Mouse (Mus musculus) neural tube, embryonic 11.5 days (tissue): Measurements from ENCODE around the gene Pigo. TPM values are rescaled to one million over a fixed set of nuclear protein-coding genes. Genes with fewer than 3 reads are reported as not detected.

Experiments
- ATAC-seq: fragments of 200-750 bp; cut with Nextera tagmentation; 2 replicates; pipeline ENCODE4 v1.8.0; 2017; ENCODE audit warnings: moderate number of reproducible peaks, mild to moderate bottlenecking, moderate TSS enrichment, moderate library complexity; ENCODE audit not compliant: insufficient read depth, low FRiP score, low TSS enrichment
- DNase-seq: peaks from one replicate; pipeline ENCODE4 v3.0.0-alpha.2; 2015; ENCODE audit warnings: low spot score
- H3K27ac ChIP-seq: fragments of 300-500 bp; sonication (generic); 2 replicates; pipeline ENCODE4 v1.5.1; 2014; ENCODE audit warnings: low read depth, mild to moderate bottlenecking, low read length
- H3K27me3 ChIP-seq: fragments of 300-500 bp; sonication (generic); 2 replicates; pipeline ENCODE4 v1.6.1; 2014; ENCODE audit warnings: mild to moderate bottlenecking, low read length, mixed read lengths; ENCODE audit not compliant: control insufficient read depth, insufficient read depth
- H3K36me3 ChIP-seq: fragments of 300-500 bp; sonication (generic); 2 replicates; pipeline ENCODE4 v1.6.1; 2014; ENCODE audit warnings: mild to moderate bottlenecking, low read length, moderate library complexity, mixed read lengths; ENCODE audit not compliant: control insufficient read depth, insufficient read depth
- H3K4me1 ChIP-seq: fragments of 300-500 bp; sonication (generic); 2 replicates; pipeline ENCODE4 v1.6.1; 2014; ENCODE audit warnings: low read length, mixed read lengths; ENCODE audit not compliant: control insufficient read depth, insufficient read depth
- H3K4me2 ChIP-seq: fragments of 300-500 bp; sonication (generic); 2 replicates; pipeline ENCODE4 v1.6.1; 2014; ENCODE audit warnings: low read depth, mild to moderate bottlenecking, moderate library complexity
- H3K4me3 ChIP-seq: fragments of 300-500 bp; sonication (generic); 2 replicates; pipeline ENCODE4 v1.5.1; 2014; ENCODE audit warnings: low read depth, low read length
- H3K9ac ChIP-seq: fragments of 300-500 bp; sonication (generic); 2 replicates; pipeline ENCODE4 v1.6.1; 2014; ENCODE audit warnings: mild to moderate bottlenecking, low read length
- H3K9me3 ChIP-seq: fragments of 300-500 bp; sonication (generic); 2 replicates; pipeline ENCODE4 v1.6.1; 2016; ENCODE audit warnings: low read length; ENCODE audit not compliant: control insufficient read depth
- WGBS: fragments of 180-500 bp; shearing (Covaris S2); extraction: QIAGEN DNeasy Blood & Tissue Kit; methylation state at CpG from one replicate; pipeline ENCODE4 v1.1.7; 2014; 5-methylcytosine and 5-hydroxymethylcytosine counted together
- polyA plus RNA-seq: library from polyadenylated mRNA; unstranded; fragments of >200 nt; fragmentation: Nextera tagmentation; extraction: Ambion mirVana; gene quantifications from 2 replicates; pipeline ENCODE4 v1.2.1, GENCODE M21; 2014

Pigo gene
- polyA plus RNA-seq, 1 experiment from 2014 or later, result 23.1 TPM

DNA sequence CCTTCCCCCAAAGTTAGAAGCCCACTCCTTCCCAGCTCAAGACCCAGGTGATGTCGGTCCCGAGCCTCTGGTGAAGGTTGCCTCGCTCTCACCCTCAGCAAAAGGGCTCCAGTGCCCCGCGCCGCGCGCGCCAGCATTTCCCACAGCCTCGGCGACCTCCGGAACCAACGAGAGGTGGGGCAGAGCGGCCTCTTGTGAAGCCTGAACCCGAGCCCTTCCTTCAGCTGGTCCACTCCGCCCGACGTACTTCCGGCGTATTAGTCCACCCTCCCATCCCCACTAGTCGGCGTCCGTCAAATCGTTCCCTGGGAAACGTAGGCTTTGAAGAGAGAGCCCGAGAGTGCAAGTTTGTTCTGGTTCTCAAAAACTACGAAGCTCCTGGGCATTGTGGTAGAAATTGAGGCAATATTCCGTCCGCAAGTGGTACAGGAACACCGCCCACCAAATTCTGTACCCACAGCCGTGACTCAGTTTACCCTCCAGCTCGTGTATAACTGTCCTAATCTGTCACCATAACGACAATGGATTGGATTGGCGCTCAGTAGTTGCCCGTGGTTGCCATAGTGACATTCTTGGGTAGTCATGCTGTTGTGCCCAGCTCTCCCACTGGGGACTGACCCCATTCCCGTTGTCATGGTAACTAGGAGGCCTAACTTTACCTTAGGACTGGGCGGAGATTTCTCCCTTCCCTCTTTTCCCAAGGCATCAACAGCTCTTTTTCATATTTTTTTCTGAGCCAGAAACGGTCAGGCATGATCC is 5.8 kb upstream of the Pigo start, which contains the start of gene Stoml2:
Gene Stoml2, minus strand, starts transcription at position 474 of the 759 bp plus-strand sequence.
- peak; percentile 94 for ATAC-seq
- Histone ChIP-seq H3K9me3 (no peaks in the 10 kb centered on the region), H3K36me3 (peaks cover 22% of the 10 kb centered on the region), H3K9ac (peak within 1 kb of the TSS; percentile 90), H3K4me1 (peaks cover 10% of the 10 kb centered on the region), H3K27me3 (no peaks in the 10 kb centered on the region), H3K4me3 (peak within 1 kb of the TSS; percentile 77), H3K27ac (peak within 1 kb of the TSS; percentile 82), H3K4me2 (peak within 1 kb of the TSS; percentile 81)
- DNase-seq, result peak; percentile 92
- under 1% methylated on average over 38 of the region's 38 CpGs for WGBS

DNA sequence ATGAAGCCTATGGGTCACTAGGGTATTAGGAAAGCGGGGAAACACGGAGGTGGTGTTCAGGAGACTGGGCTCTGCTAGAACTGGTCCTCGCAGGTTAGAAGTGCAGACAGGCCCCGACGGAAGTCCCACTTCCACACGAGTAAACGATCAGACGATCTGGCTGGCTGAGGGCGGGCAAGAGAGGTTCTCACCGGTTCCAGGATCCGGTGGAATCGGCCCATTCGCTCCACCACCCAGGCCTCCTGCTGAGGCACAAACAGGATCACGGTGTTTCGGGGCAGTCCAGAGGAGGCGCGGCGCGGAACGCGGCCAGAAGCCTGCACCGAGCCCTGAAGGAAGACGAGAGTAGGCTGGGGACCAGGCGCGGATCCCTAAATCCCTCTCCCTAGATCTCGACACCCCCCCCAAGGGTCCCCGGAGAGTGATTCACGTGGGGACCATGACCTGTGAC is 5.2 kb upstream of the Pigo start:
- H3K4me1 ChIP-seq, result peaks cover 10% of the 10 kb centered on the region
- peak overlapping the region; percentile 77 for H3K4me3 ChIP-seq
- H3K9me3 ChIP-seq, result no peaks in the 10 kb centered on the region
- H3K9ac ChIP-seq, result peak overlapping the region; percentile 90
- WGBS, result 2% methylated on average over 28 of the region's 28 CpGs
- ATAC-seq (no peak; the same call in 1 of the 2 replicates), DNase-seq (no peak)
- peaks cover 21% of the 10 kb centered on the region for H3K36me3 ChIP-seq
- H3K27me3 ChIP-seq, result no peaks in the 10 kb centered on the region
- H3K4me2 ChIP-seq, result peak overlapping the region; percentile 81
- peak overlapping the region; percentile 82 for H3K27ac ChIP-seq

DNA sequence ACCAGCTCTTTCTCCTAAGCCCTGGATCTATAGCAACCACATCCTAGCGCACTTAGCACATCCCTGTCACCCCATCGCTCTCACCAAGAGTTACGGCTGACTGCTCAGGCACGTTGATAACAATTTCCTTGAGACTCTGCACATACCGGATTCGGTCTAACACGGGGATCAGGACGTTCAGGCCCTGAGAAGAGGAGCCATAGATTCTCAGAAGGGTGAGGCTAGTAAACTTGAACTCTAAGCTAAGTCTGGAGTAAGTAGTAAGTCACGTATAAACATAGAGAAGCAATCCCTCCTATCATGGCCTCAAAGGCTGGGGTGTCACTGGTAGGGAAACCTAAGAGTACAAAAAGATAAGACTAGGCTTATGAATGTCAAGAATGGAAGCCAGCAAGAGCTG is 4.7 kb upstream of the Pigo start:
- H3K9ac ChIP-seq, result peak overlapping the region; percentile 90
- no peaks in the 10 kb centered on the region for H3K27me3 ChIP-seq
- H3K9me3 ChIP-seq, result no peaks in the 10 kb centered on the region
- peak overlapping the region; percentile 77 for H3K4me3 ChIP-seq
- ATAC-seq (no peak), DNase-seq (no peak)
- peaks cover 19% of the 10 kb centered on the region for H3K36me3 ChIP-seq
- WGBS, result 82% methylated on average over 9 of the region's 9 CpGs
- H3K27ac ChIP-seq, result no peak overlapping the region
- peaks cover 10% of the 10 kb centered on the region for H3K4me1 ChIP-seq
- H3K4me2 ChIP-seq, result peak overlapping the region; percentile 81

DNA sequence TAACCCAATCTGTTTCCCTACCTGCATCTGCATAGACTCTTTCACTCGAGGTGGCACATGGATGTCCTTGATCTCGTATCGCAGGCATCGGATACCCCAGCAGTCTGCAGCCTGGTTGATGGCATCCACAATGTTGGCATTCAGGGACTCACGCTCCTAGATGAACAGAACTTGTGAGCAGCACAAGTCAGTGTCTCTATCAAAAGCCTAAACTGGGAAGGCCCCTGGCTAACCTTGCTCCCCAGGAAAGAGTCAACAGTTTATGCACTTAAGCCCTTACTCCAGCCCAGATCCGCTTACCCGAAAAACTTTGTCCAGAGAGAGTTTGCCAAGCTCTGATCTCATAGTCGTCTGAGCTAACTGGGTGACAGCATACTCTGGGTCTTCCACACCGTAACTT is 4.1 kb upstream of the Pigo start:
- H3K4me1 ChIP-seq, result peaks cover 12% of the 10 kb centered on the region
- H3K27ac ChIP-seq, result no peak overlapping the region
- no peak overlapping the region for H3K4me2 ChIP-seq
- H3K36me3 ChIP-seq, result peaks cover 19% of the 10 kb centered on the region
- DNase-seq (no peak), ATAC-seq (no peak)
- no peak overlapping the region for H3K9ac ChIP-seq
- H3K9me3 ChIP-seq, result no peaks in the 10 kb centered on the region
- 90% methylated on average over 9 of the region's 9 CpGs for WGBS
- no peak overlapping the region for H3K4me3 ChIP-seq
- H3K27me3 ChIP-seq, result no peaks in the 10 kb centered on the region

DNA sequence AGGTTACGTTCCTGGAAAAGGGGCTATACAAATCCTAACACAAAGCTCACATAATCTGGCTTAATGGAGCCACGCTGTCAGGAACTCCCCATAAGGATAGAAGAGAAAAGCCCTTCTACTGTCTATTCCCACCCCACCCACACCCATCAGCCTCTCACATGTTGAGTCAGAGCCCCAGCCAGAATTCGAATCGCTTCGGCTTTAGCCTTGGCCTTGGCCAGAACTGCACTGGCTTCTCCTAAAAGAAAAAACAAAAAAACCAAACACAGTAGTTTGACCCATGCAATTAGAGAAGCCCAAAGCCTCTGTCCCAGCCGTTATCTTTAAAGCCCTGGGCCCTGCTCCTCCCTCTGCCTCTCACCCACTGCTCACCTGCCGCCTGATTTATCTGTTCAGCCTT is 3.5 kb upstream of the Pigo start:
- DNase-seq, result no peak
- no peaks in the 10 kb centered on the region for H3K9me3 ChIP-seq
- H3K36me3 ChIP-seq, result peaks cover 19% of the 10 kb centered on the region
- no peak overlapping the region for H3K27ac ChIP-seq
- H3K4me1 ChIP-seq, result peaks cover 14% of the 10 kb centered on the region
- no peak overlapping the region for H3K9ac ChIP-seq
- no peak for ATAC-seq
- 91% methylated on average over 7 of the region's 7 CpGs for WGBS
- no peak overlapping the region for H3K4me2 ChIP-seq
- H3K27me3 ChIP-seq, result no peaks in the 10 kb centered on the region
- no peak overlapping the region for H3K4me3 ChIP-seq

DNA sequence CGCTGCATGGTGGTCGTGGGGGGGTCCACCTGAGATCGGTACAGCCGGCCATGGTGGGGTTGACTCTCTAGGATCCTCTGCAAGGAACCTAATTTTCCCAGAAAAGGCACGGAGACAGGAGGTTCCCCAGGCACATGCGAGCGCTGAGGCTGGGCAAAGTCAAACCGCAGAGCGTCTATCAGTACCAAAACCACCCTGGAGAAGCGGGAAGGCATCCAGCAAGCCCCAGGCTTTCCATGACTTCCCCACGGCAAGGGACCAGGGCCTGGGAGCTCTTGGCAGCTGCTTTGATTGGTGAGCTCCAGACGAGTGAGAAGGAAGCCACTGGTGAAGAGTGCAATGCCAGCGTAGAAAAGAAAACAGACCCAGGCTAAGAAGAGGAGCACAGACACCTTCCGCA is 946 bp downstream of the Pigo start:
- H3K9me3 ChIP-seq, result no peaks in the 10 kb centered on the region
- peak overlapping the region; percentile 62 for H3K4me2 ChIP-seq
- peaks cover 4% of the 10 kb centered on the region; the same call in 1 of the 2 replicates for H3K4me1 ChIP-seq
- H3K4me3 ChIP-seq, result peak overlapping the region; percentile 63
- peak overlapping the region; percentile 63 for H3K9ac ChIP-seq
- no peak for DNase-seq
- peak overlapping the region; percentile 79; the same call in 1 of the 2 replicates for H3K27ac ChIP-seq
- no peaks in the 10 kb centered on the region for H3K27me3 ChIP-seq
- H3K36me3 ChIP-seq, result peaks cover 21% of the 10 kb centered on the region
- WGBS, result 80% methylated on average over 14 of the region's 14 CpGs
- no peak for ATAC-seq

DNA sequence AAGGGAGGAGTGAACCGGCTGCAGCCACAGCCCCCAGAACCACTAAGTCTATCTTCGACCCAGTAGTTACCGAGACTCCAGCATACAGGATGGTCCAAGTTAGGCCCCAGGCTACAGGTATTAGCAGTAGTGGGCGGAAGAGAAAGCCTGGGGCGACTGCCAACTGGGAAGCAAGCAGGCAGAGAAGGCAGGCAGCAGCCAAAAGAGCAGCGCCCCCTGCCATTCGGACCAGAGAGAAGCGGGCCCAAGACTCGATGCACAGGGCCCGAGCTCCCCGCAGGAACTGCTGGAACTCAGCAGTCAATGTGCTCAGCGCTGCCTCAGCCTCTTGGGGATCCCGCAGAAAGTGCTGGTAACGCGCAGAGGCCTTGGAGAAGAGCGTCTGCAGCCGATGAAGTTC is 4.3 kb downstream of the Pigo start:
- Histone ChIP-seq H3K9ac (no peak overlapping the region), H3K4me2 (no peak overlapping the region), H3K27me3 (no peaks in the 10 kb centered on the region), H3K9me3 (no peaks in the 10 kb centered on the region), H3K27ac (no peak overlapping the region), H3K36me3 (peaks cover 9% of the 10 kb centered on the region), H3K4me3 (no peak overlapping the region), H3K4me1 (peaks cover 4% of the 10 kb centered on the region; the same call in 1 of the 2 replicates)
- DNase-seq (no peak), ATAC-seq (no peak)
- 81% methylated on average over 17 of the region's 17 CpGs for WGBS

DNA sequence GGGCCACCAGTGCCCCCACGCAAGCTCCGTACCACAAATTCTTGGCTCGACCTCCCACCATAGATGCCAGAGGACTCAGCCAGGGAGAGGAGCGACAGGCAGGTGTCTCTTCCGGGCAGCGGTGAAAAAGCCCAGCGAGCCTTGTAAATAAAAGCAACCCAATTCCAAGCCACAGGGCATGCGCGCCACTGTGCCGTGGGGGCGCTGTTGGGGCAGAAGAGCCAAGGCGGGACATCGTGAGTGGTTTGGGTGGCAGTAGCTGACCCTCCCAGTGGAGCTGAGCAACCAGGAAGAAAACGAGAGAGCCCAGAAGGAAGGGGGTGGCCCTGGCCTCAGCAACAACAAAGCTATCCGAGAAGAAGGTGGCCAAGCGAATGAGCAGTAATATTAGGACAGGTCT is 4.7 kb downstream of the Pigo start:
- H3K27ac ChIP-seq, result no peak overlapping the region
- H3K36me3 ChIP-seq, result peaks cover 9% of the 10 kb centered on the region
- no peak overlapping the region for H3K4me3 ChIP-seq
- H3K9ac ChIP-seq, result no peak overlapping the region
- H3K27me3 ChIP-seq, result no peaks in the 10 kb centered on the region
- WGBS, result 87% methylated on average over 16 of the region's 16 CpGs
- H3K9me3 ChIP-seq, result no peaks in the 10 kb centered on the region
- ATAC-seq (no peak), DNase-seq (no peak)
- H3K4me2 ChIP-seq, result no peak overlapping the region
- peaks cover 4% of the 10 kb centered on the region; the same call in 1 of the 2 replicates for H3K4me1 ChIP-seq
